Mouse (Mus musculus): ENCODE results near the gene Gsk3a. TPM values are rescaled to one million over a fixed set of nuclear protein-coding genes. Genes with fewer than 3 reads are reported as not detected.

The Gsk3a gene
- polyA plus RNA-seq, 1 experiment: 343 TPM

DNA sequence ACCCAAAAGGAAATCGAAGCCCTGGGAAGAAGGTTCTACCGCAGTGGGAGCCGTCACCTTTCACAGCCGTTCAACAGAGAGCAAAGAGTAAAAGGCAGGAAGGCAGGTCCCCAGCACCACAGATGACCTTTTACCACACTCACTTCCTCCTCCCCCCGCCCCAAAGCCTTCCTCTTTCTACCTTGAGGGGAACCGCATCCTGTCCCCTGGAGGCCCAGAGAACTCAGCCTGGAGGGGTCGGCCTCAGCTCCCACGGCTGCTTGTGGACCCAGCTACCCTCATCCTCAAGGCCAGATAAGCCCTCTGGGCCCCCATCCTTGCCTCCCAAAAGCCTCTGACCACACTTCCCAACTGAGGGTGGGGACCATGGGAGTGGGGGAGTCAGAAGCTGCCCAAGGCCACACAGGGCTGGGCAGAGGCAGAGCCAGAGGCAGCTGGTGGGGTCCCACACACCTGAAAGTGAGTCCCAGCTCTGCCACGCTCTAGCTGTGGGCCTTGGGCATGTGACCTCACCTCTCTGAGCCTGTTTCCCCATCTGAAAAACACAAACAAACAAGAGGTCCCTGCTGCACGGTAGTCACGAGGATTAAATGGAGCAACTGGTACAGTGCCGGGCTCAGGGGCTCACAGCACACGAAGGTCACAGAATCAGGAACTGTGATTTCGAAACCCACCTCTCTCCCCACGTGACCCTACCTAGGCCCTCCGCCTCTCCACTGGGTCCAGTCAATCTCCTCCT, 32.1 kb downstream of the Gsk3a start:
- no peak for TF ChIP-seq POLR2A (IDR thresholded peaks at IDR 0.05; ENCODE audit: control insufficient read depth, extremely low read depth, insufficient read depth, low read length, poor library complexity)
- no peak for TF ChIP-seq CTCF (IDR thresholded peaks at IDR 0.05; ENCODE audit: borderline replicate concordance, control insufficient read depth, extremely low read depth, insufficient read depth, low read length, poor library complexity)
- H3K27me3 ChIP-seq (ENCODE audit: control insufficient read depth, insufficient read depth, low read length): no peaks in the 10 kb centered on the region
- peaks cover 50% of the 10 kb centered on the region for H3K4me1 ChIP-seq (replicated peaks; ENCODE audit: control insufficient read depth, insufficient read depth, low read length)
- H3K27ac ChIP-seq (ENCODE audit: control insufficient read depth, insufficient read depth, low read length): peak overlapping the region; percentile 83
- H3K4me3 ChIP-seq (ENCODE audit: control insufficient read depth, insufficient read depth, low read length): peak overlapping the region; percentile 25
- peak; percentile 80 for DNase-seq
- 11% methylated on average over 16 of the region's 16 CpGs for WGBS
- peaks cover 15% of the 10 kb centered on the region for H3K36me3 ChIP-seq (ENCODE audit: control insufficient read depth, insufficient read depth, low read length)

DNA sequence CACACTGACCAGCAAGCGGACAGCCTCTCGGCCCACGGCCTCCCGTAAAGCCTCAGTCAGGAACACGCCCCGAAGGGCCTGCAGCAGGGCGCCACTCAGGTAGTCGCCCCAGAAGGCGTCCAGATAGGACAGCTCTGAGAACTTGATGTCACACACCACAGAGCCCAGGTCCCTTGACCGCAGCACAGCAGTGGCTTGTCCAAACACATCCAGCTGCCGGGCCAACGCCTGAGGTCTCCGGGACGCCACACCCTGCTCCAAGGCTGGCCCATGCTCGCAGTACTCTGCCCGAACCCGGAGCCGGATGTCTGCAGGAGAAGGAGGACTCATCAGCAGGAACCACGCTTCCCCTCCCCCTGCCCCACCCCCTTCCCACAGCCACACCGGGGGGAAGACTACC, 34.0 kb downstream of the Gsk3a start:
- Histone ChIP-seq H3K4me1 (replicated peaks; ENCODE audit: control insufficient read depth, insufficient read depth, low read length) (peaks cover 44% of the 10 kb centered on the region), H3K27me3 (ENCODE audit: control insufficient read depth, insufficient read depth, low read length) (no peaks in the 10 kb centered on the region), H3K4me3 (ENCODE audit: control insufficient read depth, insufficient read depth, low read length) (no peak overlapping the region), H3K36me3 (ENCODE audit: control insufficient read depth, insufficient read depth, low read length) (peaks cover 12% of the 10 kb centered on the region), H3K27ac (ENCODE audit: control insufficient read depth, insufficient read depth, low read length) (no peak overlapping the region)
- WGBS: 67% methylated on average over 20 of the region's 20 CpGs
- no peak for DNase-seq
- no peak for TF ChIP-seq POLR2A (IDR thresholded peaks at IDR 0.05; ENCODE audit: control insufficient read depth, extremely low read depth, insufficient read depth, low read length, poor library complexity)

- H3K4me3 ChIP-seq (ENCODE audit: control insufficient read depth, insufficient read depth, low read length): no peak overlapping the region
- no peak for TF ChIP-seq POLR2A (IDR thresholded peaks at IDR 0.05; ENCODE audit: control insufficient read depth, extremely low read depth, insufficient read depth, low read length, poor library complexity)
- TF ChIP-seq CTCF (IDR thresholded peaks at IDR 0.05; ENCODE audit: borderline replicate concordance, control insufficient read depth, extremely low read depth, insufficient read depth, low read length, poor library complexity): no peak
- DNase-seq: no peak
These were observed 40.1 kb downstream of the Gsk3a start for GRCm38 (mm10) chr7:25197384-25198018.

GRCm38 (mm10) chr7:25196107-25196506, 41.5 kb downstream of the Gsk3a start:
- Histone ChIP-seq H3K27ac (ENCODE audit: control insufficient read depth, insufficient read depth, low read length) (no peak overlapping the region), H3K4me3 (ENCODE audit: control insufficient read depth, insufficient read depth, low read length) (no peak overlapping the region), H3K36me3 (ENCODE audit: control insufficient read depth, insufficient read depth, low read length) (no peaks in the 10 kb centered on the region), H3K27me3 (ENCODE audit: control insufficient read depth, insufficient read depth, low read length) (no peaks in the 10 kb centered on the region), H3K4me1 (replicated peaks; ENCODE audit: control insufficient read depth, insufficient read depth, low read length) (peaks cover 5% of the 10 kb centered on the region; the same call in 1 of the 2 replicates)
- no peak for TF ChIP-seq CTCF (IDR thresholded peaks at IDR 0.05; ENCODE audit: borderline replicate concordance, control insufficient read depth, extremely low read depth, insufficient read depth, low read length, poor library complexity)
- TF ChIP-seq POLR2A (IDR thresholded peaks at IDR 0.05; ENCODE audit: control insufficient read depth, extremely low read depth, insufficient read depth, low read length, poor library complexity): no peak
- 35% methylated on average over 9 of the region's 9 CpGs for WGBS
- DNase-seq: no peak

More at GRCm38 (mm10) chr7:25197384-25198018, 40.1 kb downstream of the Gsk3a start:
- H3K4me1 ChIP-seq (replicated peaks; ENCODE audit: control insufficient read depth, insufficient read depth, low read length): peaks cover 5% of the 10 kb centered on the region; the same call in 1 of the 2 replicates
- WGBS: 91% methylated on average over 10 of the region's 10 CpGs
- no peak overlapping the region for H3K27ac ChIP-seq (ENCODE audit: control insufficient read depth, insufficient read depth, low read length)
- H3K36me3 ChIP-seq (ENCODE audit: control insufficient read depth, insufficient read depth, low read length): peaks cover 1% of the 10 kb centered on the region
- no peaks in the 10 kb centered on the region for H3K27me3 ChIP-seq (ENCODE audit: control insufficient read depth, insufficient read depth, low read length)

- no peak for DNase-seq
- Histone ChIP-seq H3K36me3 (ENCODE audit: control insufficient read depth, insufficient read depth, low read length) (no peaks in the 10 kb centered on the region), H3K4me3 (ENCODE audit: control insufficient read depth, insufficient read depth, low read length) (no peak overlapping the region), H3K4me1 (replicated peaks; ENCODE audit: control insufficient read depth, insufficient read depth, low read length) (peaks cover 5% of the 10 kb centered on the region; the same call in 1 of the 2 replicates), H3K27ac (ENCODE audit: control insufficient read depth, insufficient read depth, low read length) (no peak overlapping the region), H3K27me3 (ENCODE audit: control insufficient read depth, insufficient read depth, low read length) (no peaks in the 10 kb centered on the region)
- TF ChIP-seq POLR2A (IDR thresholded peaks at IDR 0.05; ENCODE audit: control insufficient read depth, extremely low read depth, insufficient read depth, low read length, poor library complexity): no peak
- TF ChIP-seq CTCF (IDR thresholded peaks at IDR 0.05; ENCODE audit: borderline replicate concordance, control insufficient read depth, extremely low read depth, insufficient read depth, low read length, poor library complexity): no peak
- WGBS: 97% methylated on average over 3 of the region's 3 CpGs
These were observed 42.5 kb downstream of the Gsk3a start for GRCm38 (mm10) chr7:25195148-25195547.

DNA sequence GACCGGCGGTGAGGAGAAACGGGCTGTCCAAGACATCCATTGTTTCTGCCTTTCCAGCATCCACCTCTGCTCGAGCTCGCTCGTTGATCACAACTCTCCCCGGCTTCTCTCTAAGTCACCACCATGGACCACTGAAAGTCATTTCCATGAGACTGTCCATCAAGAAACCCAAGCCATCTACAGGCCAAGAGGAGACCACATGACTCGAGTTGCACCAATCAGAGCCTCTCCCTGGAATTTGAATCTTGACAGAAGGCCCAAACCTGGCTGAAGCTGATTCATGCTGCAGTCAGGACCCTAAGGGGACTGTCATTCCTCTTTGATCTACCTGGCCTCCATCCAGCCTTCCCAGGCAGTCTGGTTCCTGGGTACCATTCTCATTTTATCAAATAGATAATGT, 45.5 kb downstream of the Gsk3a start:
- DNase-seq: no peak
- WGBS: 93% methylated on average over 8 of the region's 8 CpGs
- Histone ChIP-seq H3K27ac (ENCODE audit: control insufficient read depth, insufficient read depth, low read length) (no peak overlapping the region), H3K27me3 (ENCODE audit: control insufficient read depth, insufficient read depth, low read length) (no peaks in the 10 kb centered on the region), H3K4me3 (ENCODE audit: control insufficient read depth, insufficient read depth, low read length) (no peak overlapping the region), H3K4me1 (replicated peaks; ENCODE audit: control insufficient read depth, insufficient read depth, low read length) (peaks cover 2% of the 10 kb centered on the region; the same call in 1 of the 2 replicates), H3K36me3 (ENCODE audit: control insufficient read depth, insufficient read depth, low read length) (no peaks in the 10 kb centered on the region)
- TF ChIP-seq CTCF (IDR thresholded peaks at IDR 0.05; ENCODE audit: borderline replicate concordance, control insufficient read depth, extremely low read depth, insufficient read depth, low read length, poor library complexity) (no peak), POLR2A (IDR thresholded peaks at IDR 0.05; ENCODE audit: control insufficient read depth, extremely low read depth, insufficient read depth, low read length, poor library complexity) (no peak)

Measured in thymus, adult 2 months (tissue).